Mouse (Mus musculus): Measurements from ENCODE around the gene Rtraf.

Rtraf gene

GRCm38 (mm10) chr14:19823321-19824142 lies at the start of gene Rtraf:
Rtraf (minus strand) TSS chr14:19823824.
- under 1% methylated on average over 80 of the region's 80 CpGs for whole genome bisulfite sequencing

GRCm38 (mm10) chr14:19867286-19867935 lies 43.8 kb upstream of the Rtraf start:
- WGBS: 77% methylated on average over 5 of the region's 5 CpGs

DNA sequence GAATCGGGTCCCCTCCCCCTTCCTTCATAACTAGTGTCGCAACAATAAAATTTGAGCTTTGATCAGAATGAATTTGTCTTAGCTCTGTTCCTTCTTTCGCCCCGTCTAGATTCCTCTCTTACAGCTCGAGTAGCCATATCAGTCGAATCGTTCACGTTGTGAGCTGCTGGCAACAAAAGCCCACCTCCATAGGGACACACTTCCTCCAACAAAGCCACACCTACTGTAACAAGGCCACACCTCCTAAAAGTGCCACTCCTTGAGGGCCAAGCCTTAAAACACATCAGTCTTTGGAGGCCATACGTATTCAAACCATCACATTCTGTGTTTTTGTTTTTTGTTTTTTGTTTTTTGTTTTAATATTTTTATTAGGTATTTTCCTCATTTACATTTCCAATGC lies 41.5 kb upstream of the Rtraf start:
- WGBS: 95% methylated on average over 9 of the region's 9 CpGs

DNA sequence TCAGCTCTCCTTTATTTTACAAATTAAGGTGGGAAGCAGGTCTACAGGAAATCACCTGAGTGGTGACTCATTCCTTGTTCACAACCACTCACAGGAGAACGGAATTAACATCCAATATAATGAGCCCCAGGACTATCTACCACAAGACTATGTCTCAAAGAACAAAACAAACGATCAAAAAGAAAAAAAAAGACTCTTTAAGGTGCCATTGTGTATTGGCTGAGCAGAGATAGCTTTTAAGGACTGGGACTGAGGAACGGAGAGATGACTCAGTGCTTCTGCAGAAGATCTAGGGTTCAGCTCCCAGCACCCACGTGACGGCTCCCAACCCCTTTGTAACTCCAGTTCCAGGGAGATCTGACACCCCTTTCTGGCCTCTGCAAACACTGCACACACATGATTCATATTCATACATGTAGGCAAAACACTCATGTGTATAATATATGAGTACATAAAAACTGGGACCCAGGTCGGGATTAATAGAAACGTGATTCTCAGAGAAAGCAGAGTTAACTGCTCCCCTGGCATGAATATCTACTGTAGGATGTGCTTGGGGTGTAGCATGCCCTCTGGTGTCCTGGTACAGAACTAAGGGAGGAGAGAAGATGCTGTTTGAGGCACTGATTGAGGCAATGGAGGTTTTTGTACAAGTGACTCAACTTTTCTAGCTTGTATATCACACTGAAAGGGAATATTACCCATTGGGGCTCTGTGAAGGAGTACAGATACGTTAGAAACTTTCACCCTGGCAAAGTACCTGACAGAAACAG lies 37.9 kb upstream of the Rtraf start:
- 80% methylated on average over 8 of the region's 8 CpGs for WGBS

DNA sequence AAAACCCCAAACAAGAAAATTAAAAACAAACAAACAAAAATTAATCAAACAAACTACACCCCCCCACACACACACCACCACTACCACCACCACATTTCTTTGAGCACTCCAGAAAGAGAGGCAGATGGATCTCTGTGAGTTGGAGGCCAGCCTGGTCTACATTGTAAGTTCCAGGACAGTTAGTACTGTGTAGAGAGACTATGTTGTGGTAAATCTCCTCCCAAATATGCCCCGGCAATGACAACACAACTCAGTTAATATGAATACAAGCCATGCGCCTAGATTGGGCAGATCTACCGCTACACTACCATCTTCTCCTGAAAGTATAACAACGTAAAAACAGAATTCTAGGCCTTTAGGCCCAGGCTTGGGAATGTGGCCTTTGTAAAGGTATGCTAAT lies 36.7 kb upstream of the Rtraf start:
- WGBS: 96% methylated on average over 4 of the region's 4 CpGs

DNA sequence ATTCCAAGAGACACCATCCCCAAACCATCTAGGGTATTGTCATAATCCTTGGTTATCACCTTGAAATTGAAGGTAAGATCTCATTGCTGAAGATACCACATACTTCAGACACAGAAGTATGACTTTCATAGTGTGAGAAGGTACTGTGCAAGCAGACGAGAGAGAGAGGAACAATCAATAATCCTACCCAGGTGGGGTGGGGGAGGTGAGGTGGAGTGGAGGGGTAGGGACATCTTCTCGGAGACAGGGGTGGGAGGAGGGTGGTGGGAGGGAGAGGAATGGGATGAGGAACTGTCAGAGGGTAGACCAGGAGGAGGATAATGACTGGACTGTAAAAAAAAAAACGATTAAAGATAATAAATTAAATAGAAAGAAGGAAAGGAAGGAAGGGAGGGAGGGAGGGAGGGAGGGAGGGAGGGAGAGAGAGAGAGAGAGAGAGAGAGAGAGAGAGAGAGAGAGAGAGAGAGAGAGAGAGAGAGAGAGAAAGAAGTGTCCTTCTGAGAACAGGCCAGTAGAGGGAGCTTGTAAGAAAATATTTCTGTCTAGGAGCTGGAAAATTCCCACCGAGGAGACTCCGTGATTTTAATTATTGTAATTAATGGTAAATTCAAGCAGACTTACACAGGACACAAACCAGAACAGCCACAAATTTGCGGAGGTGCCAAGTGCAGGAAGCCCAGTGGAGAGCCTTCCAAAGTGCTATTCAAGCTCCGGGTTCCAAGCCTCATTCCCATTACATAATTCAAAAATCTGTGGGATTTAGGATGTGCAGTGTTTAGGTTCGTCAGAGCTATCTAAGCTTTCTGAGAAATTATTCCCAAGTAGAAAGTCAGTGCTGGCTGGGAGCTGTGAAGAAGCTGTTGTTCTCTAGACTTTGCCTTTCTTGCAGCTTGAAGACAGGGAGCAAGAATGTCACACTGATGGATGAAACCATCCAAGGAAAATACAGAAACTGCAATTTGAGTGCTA lies 35.5 kb upstream of the Rtraf start:
- 22% methylated on average over 8 of the region's 8 CpGs for WGBS

DNA sequence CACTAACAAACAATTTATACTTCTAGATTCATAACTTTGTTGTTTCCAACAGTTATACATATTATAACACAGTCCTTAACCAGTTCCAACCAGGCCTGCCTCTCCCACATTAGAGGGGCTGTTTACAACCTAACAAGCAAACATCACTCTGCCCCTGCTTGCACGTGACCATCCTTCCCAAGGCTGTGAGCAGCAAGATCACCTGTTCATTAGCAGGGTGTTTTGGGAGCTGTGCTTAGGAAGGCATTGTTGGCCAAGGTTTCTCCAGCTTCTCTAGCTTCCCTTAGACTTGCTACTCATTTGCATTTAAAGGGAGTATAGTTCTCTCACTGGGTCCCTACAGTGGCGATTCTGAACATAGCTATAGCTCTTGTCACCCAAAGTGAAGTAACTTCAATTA lies 34.7 kb upstream of the Rtraf start:
- WGBS: 93% methylated on average over 2 of the region's 2 CpGs

DNA sequence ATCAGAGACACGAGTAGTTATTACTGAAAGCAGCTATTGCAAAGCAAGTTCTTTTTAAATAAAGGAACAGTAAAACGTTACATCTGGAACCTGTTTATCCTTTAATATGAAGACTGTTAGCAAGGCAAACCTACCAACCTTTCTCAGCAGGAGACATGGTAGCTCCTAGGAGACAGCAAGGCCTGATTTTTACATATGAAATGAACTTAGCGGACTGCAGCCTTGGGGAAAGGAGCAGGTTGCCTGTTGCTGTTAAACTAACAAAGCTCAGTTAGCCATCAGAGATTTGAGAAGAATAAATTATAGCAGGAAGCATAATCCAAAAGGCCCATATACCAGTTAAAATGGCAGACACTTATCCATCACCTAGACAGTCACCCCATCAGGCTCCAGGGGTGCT lies 29.8 kb upstream of the Rtraf start:
- WGBS: 86% methylated on average over 3 of the region's 3 CpGs

- WGBS: 20% methylated on average over 15 of the region's 15 CpGs
Observed at GRCm38 (mm10) chr14:19839600-19840332, 16.1 kb upstream of the Rtraf start.

- 79% methylated on average over 3 of the region's 3 CpGs for WGBS
Observed at GRCm38 (mm10) chr14:19836289-19836688, 12.7 kb upstream of the Rtraf start.

- WGBS: 31% methylated on average over 11 of the region's 11 CpGs
Observed at GRCm38 (mm10) chr14:19825481-19825880, 1.9 kb upstream of the Rtraf start.

DNA sequence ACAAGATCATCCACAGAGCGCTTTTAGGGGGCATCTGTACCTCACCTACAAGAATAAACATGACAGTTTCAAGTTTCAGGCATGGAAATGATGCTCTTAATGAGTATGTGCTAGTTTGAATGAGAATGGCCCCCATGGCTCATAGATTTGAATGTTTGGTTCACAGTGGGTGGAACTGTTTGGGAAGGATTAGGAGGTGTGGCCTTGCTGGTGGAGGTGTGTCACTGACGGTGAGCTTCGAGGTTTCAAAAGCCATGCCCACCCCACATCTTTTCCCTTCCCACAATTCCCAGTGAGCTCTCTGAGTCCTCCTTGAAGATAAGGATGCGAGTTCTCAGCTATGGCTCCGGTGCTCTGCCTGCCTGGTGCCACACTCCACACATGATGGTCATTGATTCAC lies 1.9 kb downstream of the Rtraf start:
- 97% methylated on average over 5 of the region's 5 CpGs for WGBS

GRCm38 (mm10) chr14:19817949-19818348 lies 5.7 kb downstream of the Rtraf start:
- WGBS: 4% methylated on average over 1 of the region's 1 CpGs

- 59% methylated on average over 2 of the region's 2 CpGs for WGBS
Observed at GRCm38 (mm10) chr14:19813061-19813460, 10.6 kb downstream of the Rtraf start.

- 56% methylated on average over 10 of the region's 10 CpGs for WGBS
Observed at GRCm38 (mm10) chr14:19809934-19810333, 13.7 kb downstream of the Rtraf start.

DNA sequence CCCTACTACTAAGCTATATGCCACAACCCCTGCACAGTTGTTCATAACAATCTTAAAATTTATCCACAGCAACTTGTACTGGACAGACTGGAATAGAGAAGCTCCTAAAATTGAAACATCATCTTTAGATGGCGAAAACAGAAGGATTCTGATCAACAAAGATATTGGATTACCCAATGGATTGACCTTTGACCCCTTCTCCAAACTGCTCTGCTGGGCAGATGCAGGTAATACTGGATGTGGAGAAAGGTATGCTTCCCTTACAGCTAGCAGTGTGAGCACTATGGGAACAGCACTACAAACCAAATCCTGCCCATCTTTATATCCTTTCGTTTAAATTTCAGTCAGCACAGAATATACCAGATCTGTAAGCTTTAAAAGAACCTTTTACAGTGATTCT lies 15.8 kb downstream of the Rtraf start:
- WGBS: 85% methylated on average over 2 of the region's 2 CpGs

DNA sequence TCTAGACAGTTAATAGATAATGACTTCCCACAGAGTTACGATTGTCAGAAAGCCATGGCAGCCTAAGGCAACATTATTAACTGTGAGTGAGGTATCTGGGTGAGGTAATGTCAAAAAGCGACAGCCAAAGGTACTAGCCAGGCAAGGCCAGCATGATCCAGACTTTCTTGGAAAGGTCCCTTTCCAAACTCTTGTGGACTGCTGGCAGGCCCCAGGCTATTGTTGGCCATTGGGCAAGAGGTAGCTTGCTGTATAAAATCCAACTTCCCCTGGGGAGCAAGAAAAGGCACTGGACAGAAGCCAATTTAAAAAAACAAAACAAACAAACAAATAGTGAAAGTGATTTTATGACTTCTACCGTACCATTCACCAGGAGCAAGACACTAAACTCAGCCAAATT lies 16.3 kb downstream of the Rtraf start:
- 76% methylated on average over 3 of the region's 3 CpGs for WGBS

DNA sequence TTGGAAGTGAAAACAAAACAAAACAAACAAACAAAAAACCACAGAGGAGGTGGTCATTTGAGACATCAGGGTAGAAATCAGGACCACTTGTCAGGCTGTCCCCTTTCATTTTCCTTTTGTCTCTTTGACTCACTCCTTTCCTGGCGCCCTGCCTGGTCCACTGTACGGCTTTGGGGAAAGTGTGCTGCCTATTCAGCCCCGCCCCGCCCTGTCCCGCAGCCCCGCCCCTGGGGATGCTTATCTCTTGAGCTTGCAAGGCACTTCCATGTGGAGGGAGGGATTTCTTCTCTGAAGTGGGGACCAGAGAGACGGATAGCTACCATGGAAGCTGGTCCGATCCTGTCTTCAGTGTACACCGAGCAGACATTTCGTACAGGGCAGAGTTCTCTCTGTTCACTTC lies 20.0 kb downstream of the Rtraf start:
- whole genome bisulfite sequencing: 62% methylated on average over 10 of the region's 10 CpGs

GRCm38 (mm10) chr14:19803222-19803621 lies 20.4 kb downstream of the Rtraf start:
- WGBS: 74% methylated on average over 4 of the region's 4 CpGs

DNA sequence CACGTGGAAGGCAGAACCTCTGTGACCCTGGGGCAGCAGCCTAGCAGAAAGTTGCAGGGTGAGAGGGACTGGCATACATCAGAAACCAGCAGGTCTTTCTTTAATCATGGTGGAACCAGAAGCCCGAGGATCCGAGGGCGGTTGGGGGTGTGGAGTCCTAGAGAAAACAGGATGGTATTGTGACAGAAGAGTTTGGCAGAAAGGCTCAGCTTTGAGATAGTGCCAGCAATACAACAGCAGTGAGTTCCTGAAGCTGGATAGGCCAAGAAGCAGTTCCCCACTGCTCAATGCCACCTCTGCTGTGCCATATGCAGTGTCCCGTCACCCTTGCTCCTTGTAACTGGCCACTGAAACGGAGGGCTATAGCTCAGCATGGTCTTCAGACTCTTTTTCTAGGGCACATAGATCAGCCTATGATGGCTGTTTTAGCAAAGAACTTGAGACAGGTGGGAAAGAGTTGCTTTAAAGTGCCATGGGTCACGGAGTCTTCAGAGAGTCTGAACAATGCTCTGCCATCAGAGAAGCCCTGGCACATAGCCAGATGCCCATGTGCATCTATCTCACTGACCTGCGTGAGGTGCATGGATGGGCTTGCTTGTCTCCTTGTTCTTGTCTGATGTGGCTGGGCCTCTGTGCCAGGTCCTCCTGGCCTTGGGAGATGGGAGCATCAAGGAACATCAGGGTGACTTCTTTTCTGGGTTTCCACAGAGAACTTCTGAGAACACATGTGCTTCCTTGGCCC lies 22.0 kb downstream of the Rtraf start:
- WGBS: 65% methylated on average over 8 of the region's 8 CpGs

All from cerebral cortex, adult 2 months (tissue).